Mouse (Mus musculus) cortical plate, adult 2 months (tissue): Measurements from ENCODE around the gene Lipe. TPM values are rescaled to one million over a fixed set of nuclear protein-coding genes. Genes with fewer than 3 reads are reported as not detected.

Source experiments
- H3K27ac ChIP-seq: fragments of 200-500 bp; 2 replicates; pipeline ENCODE4 v1.5.1; 2012; ENCODE audit warnings: low read length, control low read depth, inconsistent platforms; ENCODE audit not compliant: insufficient read depth
- H3K4me1 ChIP-seq: fragments of 200-500 bp; 2 replicates; pipeline ENCODE4 v1.6.1; 2011; ENCODE audit warnings: low read length; ENCODE audit not compliant: control insufficient read depth, insufficient read depth
- H3K4me3 ChIP-seq: fragments of 200-500 bp; 2 replicates; pipeline ENCODE4 v1.5.1; 2011; ENCODE audit warnings: mild to moderate bottlenecking, low read length, control low read depth; ENCODE audit not compliant: insufficient read depth
- CTCF ChIP-seq: fragments of 200-500 bp; IDR thresholded peaks from 2 replicates; pipeline ENCODE4 v1.5.1; 2011; ENCODE audit warnings: mild to moderate bottlenecking, control low read depth, low read length; ENCODE audit not compliant: insufficient read depth; ENCODE audit errors: extremely low read depth
- POLR2A ChIP-seq: fragments of 200-500 bp; IDR thresholded peaks from 2 replicates; pipeline ENCODE4 v1.6.1; 2011; ENCODE audit warnings: mild to moderate bottlenecking, low read length, control low read depth; ENCODE audit not compliant: insufficient read depth; ENCODE audit errors: extremely low read depth
- polyA plus RNA-seq: library from polyadenylated mRNA; depleted of rRNA; stranded (reverse); fragments of >200 nt; gene quantifications from 2 replicates; pipeline ENCODE4 v1.2.3, GENCODE M21; 2012; rRNA removed

Gene Lipe
- 8.0 and 9.1 TPM in 2 replicates for polyA plus RNA-seq

DNA sequence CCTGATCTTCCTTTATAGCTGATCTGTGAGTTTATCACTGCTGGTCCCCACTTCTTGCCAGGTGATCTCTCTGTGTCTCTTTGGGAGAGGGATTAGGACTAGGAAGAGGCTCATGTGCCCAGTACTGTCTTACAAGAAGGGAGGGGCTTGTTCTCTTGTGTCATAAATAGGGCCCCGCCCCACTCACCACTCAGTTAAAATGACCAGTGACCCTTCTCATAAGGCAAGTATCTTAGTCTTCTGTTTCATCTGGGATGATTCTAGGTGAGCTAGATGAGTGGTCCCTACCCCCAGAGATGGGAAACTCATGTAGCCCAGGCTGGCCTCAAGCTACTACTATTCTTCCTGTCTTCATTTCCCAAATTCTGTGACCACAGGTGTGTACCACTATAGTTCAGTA, at the start of gene Lipe:
Gene Lipe (minus strand): TSS at position 101 of the 400 bp plus-strand sequence.
- H3K4me1 ChIP-seq, result peaks cover 4% of the 10 kb centered on the region
- H3K4me3 ChIP-seq, result no peak within 1 kb of the TSS
- no peak within 1 kb of the TSS for H3K27ac ChIP-seq
- TF ChIP-seq CTCF, result no peak
- TF ChIP-seq POLR2A, result no peak

DNA sequence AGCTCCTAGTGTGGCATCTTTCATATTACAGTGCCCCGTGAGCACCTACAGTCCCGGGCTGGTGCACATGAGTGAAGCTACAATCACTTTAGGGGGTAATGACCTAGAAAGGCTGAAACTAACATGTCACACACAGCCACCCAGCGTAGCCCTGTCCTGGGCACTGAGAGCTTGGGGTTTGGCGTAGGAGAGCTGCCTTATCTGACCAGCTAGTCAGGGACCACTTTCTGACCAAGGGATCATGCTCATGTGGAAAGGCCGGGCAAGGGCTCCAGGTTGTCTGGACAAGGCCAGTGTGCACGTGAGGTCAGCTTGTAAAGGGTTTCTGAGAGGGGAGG, 42.3 kb upstream of the Lipe start:
- no peak overlapping the region for H3K27ac ChIP-seq
- TF ChIP-seq CTCF (no peak), POLR2A (no peak)

DNA sequence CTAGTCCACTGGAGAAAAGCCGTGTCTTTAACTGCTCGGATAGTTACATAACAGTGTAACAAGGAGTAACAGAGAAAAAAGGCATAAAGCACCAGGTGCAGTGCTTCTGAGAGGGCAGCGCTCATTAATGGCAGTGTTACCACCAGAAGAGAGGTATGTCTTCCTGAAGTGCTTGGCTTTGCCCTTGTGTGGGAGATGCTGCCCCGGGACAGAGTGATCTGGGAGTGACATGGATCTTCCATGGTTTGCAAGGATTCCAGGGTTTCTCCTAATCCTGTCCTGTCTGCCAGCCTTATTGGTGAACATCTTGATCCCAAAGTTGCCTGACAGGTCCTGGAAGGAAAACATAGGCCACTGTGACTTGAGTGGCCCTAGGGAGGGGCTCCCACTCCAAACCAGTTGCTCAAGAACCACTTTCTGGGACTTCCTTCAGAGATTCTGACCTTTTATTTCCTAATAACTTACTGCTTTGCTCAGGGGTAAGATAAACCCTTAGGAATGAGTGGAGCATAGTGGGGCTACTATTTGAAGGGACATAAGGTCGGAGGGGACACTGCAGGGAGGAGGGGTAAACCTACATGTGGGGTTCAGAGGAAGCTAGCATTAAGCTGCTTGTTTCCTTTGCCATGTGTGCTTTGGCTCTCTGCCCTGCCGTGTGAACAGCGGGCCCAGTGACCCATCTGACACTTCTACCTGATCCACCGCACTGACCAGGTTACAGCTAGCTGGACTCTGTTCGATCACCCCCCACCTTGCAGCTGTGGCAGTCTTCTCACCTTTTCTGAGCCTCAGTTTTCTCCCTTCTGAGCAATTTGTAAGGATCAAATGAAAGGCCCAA, 41.7 kb upstream of the Lipe start:
- no peak for TF ChIP-seq CTCF
- no peak for TF ChIP-seq POLR2A
- H3K4me3 ChIP-seq, result no peak overlapping the region
- no peaks in the 10 kb centered on the region for H3K4me1 ChIP-seq
- H3K27ac ChIP-seq, result no peak overlapping the region

More for the DNA sequence above, 42.3 kb upstream of the Lipe start:
- no peaks in the 10 kb centered on the region for H3K4me1 ChIP-seq
- H3K4me3 ChIP-seq, result no peak overlapping the region

DNA sequence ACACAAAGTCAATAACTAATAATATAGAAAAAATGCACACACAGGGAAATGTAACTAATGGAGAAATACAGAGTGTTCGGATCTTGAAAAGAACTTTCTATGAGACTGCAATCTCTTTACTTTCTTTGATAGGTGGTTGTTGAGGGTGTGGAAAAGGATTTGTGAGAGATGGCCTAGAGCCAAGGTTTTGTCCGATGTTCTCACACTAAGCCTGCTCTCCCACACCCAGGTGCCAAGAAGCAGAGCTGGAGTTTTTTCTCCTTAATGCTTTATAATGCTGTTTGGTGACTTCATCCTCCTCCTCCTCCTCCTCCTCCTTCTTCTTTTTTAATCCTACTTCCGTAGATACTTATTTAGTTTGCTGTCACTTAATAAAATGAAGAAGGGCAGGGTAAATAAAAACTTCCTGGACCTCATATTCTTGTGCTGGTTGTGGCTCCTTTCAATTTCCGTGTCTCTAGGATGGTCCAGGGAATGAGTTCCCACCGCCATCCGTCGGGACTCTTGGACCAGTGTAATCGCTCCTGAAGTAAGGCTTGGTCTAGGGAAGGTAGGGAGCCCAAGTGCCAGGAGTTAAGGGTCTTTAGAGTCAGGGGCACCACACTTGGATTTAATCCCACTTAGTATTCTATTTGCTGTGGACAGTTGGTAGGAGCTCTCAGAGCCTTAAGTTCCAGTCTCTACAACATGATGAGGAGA, 40.8 kb upstream of the Lipe start:
- TF ChIP-seq POLR2A (no peak), CTCF (no peak)
- Histone ChIP-seq H3K27ac (no peak overlapping the region), H3K4me1 (no peaks in the 10 kb centered on the region), H3K4me3 (no peak overlapping the region)

DNA sequence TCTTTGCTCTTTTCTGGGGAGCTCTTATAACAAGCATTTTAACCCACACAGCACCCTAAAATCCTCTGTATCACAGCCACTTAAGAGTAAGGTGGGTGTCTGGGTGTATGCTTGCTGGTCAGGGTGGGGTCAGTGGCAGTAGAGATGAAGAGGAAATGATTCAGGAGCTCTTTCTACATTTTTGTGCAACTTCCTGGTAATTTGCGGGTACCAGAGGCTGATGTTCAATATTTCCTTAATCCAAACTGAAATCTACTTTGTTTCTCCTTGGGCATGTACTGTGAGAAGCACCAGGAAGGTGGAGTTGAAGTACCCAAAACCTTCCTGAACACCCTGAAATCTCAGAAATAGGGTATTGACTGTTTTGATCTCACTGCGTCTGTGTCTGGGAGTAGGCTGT, 38.2 kb upstream of the Lipe start:
- no peak overlapping the region for H3K4me3 ChIP-seq
- no peaks in the 10 kb centered on the region for H3K4me1 ChIP-seq
- H3K27ac ChIP-seq, result peak overlapping the region; percentile 44; the same call in 1 of the 2 replicates
- TF ChIP-seq CTCF (no peak), POLR2A (no peak)

DNA sequence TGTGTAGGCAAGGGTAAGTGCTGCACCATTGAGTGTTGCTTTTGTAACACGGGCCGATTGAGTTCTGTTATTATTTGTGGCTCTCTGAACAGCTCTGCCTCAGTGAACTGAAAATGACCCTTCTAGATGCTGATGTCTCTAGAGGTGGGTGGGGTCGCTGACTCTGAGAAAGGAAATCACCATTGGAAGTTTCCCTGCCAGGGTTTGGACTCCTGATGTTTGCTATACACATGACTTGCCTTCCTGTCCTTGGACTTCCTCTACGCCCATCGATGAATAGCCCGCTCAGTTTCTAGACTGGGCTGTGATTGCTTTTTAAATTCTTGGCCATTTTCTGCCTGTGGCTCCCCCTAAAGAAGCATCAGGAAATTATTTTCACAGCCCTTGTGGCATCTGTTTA, 37.7 kb upstream of the Lipe start:
- peak overlapping the region; percentile 79; the same call in 1 of the 2 replicates for H3K27ac ChIP-seq
- H3K4me1 ChIP-seq, result no peaks in the 10 kb centered on the region

DNA sequence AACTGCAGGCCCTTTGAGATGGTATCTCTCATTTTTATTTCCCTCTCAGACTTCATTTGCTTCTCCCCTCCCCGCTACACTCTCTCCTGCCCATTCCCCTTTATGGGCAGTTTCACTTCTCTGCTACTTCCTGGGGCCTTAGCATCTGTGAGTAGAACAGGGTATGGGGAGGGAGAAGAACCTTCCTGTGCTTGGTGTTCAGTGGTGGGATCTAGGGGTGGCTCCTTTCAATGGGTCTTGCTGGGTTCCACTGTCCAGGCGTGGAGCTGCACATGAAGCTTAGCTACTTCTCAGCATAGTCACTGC, 37.0 kb upstream of the Lipe start:
- TF ChIP-seq POLR2A (no peak), CTCF (no peak)
- Histone ChIP-seq H3K4me3 (no peak overlapping the region), H3K4me1 (no peaks in the 10 kb centered on the region), H3K27ac (peak overlapping the region; percentile 79)

More for the DNA sequence above, 37.7 kb upstream of the Lipe start:
- no peak overlapping the region for H3K4me3 ChIP-seq
- TF ChIP-seq CTCF (no peak), POLR2A (no peak)

DNA sequence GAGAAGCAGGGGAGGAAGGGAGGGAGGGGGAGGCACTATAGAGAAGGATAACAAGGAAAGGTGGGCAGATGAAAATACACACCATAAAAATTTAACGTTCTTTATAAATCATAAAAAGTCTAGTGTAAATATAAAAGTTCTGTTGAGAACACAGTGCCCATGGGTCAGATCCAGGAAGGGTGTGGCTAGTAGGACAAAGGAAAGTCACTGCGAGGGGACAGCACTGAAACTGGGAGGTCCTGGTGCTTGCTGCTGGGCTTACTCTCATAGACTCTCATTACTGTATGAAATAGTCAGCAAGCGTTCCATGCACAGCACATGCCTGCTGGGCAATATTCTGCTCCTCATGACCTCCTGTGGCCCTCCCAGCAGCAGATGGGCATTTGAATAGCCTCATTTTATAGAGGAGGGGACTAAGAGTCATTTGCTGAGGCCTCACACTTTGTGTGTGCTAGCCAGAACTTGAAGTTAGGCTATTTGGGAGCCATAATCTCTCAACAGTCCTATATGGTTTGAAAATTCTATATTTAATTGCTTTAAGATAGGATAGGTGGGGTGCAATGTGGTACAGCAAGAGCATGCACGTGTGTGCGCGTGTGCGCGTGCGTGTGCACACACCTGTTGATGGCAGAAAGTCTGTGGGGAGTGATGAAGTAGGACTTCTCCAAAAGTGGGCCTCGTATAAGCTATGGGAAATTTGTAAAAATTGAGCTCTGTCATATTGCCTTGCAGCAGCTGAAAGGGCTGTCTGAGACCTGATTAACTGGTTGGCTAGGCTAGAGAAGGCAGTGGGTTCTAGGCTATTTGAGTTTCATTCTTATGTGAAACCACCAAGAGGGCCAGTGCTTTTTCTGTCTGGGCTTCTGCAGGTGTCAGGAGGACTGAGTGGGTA, 36.4 kb upstream of the Lipe start:
- Histone ChIP-seq H3K27ac (peak overlapping the region; percentile 68; the same call in 1 of the 2 replicates), H3K4me1 (no peaks in the 10 kb centered on the region), H3K4me3 (no peak overlapping the region)
- TF ChIP-seq CTCF (no peak), POLR2A (no peak)
